Mouse (Mus musculus): Measurements from ENCODE around the gene Slc13a2. TPM values are rescaled to one million over a fixed set of nuclear protein-coding genes. Genes with fewer than 3 reads are reported as not detected.

Slc13a2 gene
- polyA plus RNA-seq, 1 experiment from 2014 or later = not detected

DNA sequence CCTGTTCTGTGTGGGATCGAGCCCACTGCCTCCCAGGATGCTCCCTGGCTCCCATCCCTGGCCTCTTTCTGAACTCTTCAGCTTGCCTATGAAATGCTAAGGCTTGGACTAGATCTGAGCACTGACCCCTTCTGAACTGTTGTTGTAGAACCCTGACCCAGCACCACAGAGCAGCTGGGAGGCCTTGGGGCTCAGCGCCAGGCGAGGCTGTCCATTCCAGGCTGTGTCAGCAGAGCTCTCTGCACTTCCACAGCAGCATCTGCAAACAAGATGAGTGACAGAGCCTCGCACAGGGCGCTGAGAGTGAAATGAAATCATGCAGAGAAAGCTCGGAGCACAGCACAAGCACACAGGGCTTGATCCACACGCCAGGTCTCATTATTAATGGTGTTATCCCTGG, 49.4 kb downstream of the Slc13a2 start:
- H3K9me3 ChIP-seq (replicated peaks; ENCODE audit: control insufficient read depth, low read length) = no peaks in the 10 kb centered on the region
- ATAC-seq (no peak), DNase-seq (ENCODE audit: low spot score) (no peak)
- no peak overlapping the region for H3K4me3 ChIP-seq (ENCODE audit: low read depth, low read length)
- no peaks in the 10 kb centered on the region for H3K27me3 ChIP-seq (replicated peaks; ENCODE audit: control insufficient read depth, insufficient read depth, low read length)
- 67% methylated on average over 7 of the region's 7 CpGs for WGBS
- no peak overlapping the region for H3K27ac ChIP-seq (ENCODE audit: low read depth, low read length)
- H3K36me3 ChIP-seq (ENCODE audit: control insufficient read depth, insufficient read depth, low read length) = no peaks in the 10 kb centered on the region
- H3K9ac ChIP-seq (ENCODE audit: low read length) = no peak overlapping the region
- H3K4me2 ChIP-seq (ENCODE audit: low read length) = no peak overlapping the region
- H3K4me1 ChIP-seq (ENCODE audit: control insufficient read depth, insufficient read depth, low read length) = no peaks in the 10 kb centered on the region

DNA sequence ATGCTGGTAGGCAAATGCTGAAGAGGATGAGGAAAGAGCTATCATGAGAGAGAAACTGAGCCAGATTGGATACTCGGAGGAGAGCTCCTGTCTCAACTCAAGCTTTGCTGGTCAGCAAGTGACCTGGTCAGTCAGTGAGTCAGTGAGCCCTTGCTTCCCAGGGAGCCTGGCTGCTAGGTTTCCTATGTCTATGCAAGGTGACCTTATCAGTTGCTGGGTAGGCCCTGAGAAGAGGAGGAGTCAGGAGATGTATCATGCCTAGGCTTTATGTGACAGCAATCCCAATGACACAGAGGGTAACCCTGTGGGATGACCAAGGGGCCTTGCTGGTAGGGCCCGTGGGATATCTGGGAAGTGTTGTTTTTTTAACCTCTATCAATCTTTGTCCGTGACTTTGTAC, 49.9 kb downstream of the Slc13a2 start:
- ATAC-seq (no peak), DNase-seq (ENCODE audit: low spot score) (no peak)
- H3K4me2 ChIP-seq (ENCODE audit: low read length) = no peak overlapping the region
- H3K36me3 ChIP-seq (ENCODE audit: control insufficient read depth, insufficient read depth, low read length) = no peaks in the 10 kb centered on the region
- H3K4me3 ChIP-seq (ENCODE audit: low read depth, low read length) = no peak overlapping the region
- 90% methylated on average over 3 of the region's 3 CpGs for WGBS
- H3K4me1 ChIP-seq (ENCODE audit: control insufficient read depth, insufficient read depth, low read length) = no peaks in the 10 kb centered on the region
- H3K27ac ChIP-seq (ENCODE audit: low read depth, low read length) = no peak overlapping the region
- H3K9me3 ChIP-seq (replicated peaks; ENCODE audit: control insufficient read depth, low read length) = no peaks in the 10 kb centered on the region
- H3K9ac ChIP-seq (ENCODE audit: low read length) = no peak overlapping the region
- no peaks in the 10 kb centered on the region for H3K27me3 ChIP-seq (replicated peaks; ENCODE audit: control insufficient read depth, insufficient read depth, low read length)

DNA sequence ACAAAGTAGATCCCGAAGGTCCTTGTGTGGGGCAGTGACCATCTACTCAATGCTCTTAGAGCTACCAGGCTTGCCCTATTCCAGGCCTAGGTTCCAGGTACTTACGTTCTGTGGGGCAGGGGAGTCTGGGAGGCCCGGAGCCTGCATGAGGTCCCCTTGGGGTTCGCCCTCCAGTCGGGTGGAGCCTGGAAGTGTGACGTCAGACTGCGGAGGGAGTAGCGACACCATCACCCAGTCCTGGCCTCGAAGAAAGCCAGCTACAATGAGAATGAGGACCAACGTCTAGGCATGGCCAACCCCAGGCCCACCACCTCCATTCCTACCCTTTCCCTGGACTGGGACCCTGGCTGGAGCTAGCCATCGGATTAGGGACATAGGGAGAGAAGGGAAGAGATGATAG, 50.3 kb downstream of the Slc13a2 start:
- Histone ChIP-seq H3K4me1 (ENCODE audit: control insufficient read depth, insufficient read depth, low read length) (no peaks in the 10 kb centered on the region), H3K4me2 (ENCODE audit: low read length) (no peak overlapping the region), H3K27me3 (replicated peaks; ENCODE audit: control insufficient read depth, insufficient read depth, low read length) (no peaks in the 10 kb centered on the region), H3K27ac (ENCODE audit: low read depth, low read length) (no peak overlapping the region), H3K9ac (ENCODE audit: low read length) (no peak overlapping the region), H3K4me3 (ENCODE audit: low read depth, low read length) (no peak overlapping the region), H3K9me3 (replicated peaks; ENCODE audit: control insufficient read depth, low read length) (no peaks in the 10 kb centered on the region), H3K36me3 (ENCODE audit: control insufficient read depth, insufficient read depth, low read length) (no peaks in the 10 kb centered on the region)
- WGBS = 93% methylated on average over 11 of the region's 11 CpGs
- ATAC-seq = no peak
- DNase-seq (ENCODE audit: low spot score) = no peak

GRCm38 (mm10) chr11:78370389-78370788, 51.6 kb downstream of the Slc13a2 start:
- Histone ChIP-seq H3K36me3 (ENCODE audit: control insufficient read depth, insufficient read depth, low read length) (no peaks in the 10 kb centered on the region), H3K27me3 (replicated peaks; ENCODE audit: control insufficient read depth, insufficient read depth, low read length) (no peaks in the 10 kb centered on the region), H3K4me2 (ENCODE audit: low read length) (no peak overlapping the region), H3K4me1 (ENCODE audit: control insufficient read depth, insufficient read depth, low read length) (no peaks in the 10 kb centered on the region), H3K27ac (ENCODE audit: low read depth, low read length) (no peak overlapping the region), H3K9me3 (replicated peaks; ENCODE audit: control insufficient read depth, low read length) (no peaks in the 10 kb centered on the region), H3K4me3 (ENCODE audit: low read depth, low read length) (no peak overlapping the region), H3K9ac (ENCODE audit: low read length) (no peak overlapping the region)
- ATAC-seq = no peak
- WGBS = 65% methylated on average over 1 of the region's 1 CpGs
- DNase-seq (ENCODE audit: low spot score) = no peak

DNA sequence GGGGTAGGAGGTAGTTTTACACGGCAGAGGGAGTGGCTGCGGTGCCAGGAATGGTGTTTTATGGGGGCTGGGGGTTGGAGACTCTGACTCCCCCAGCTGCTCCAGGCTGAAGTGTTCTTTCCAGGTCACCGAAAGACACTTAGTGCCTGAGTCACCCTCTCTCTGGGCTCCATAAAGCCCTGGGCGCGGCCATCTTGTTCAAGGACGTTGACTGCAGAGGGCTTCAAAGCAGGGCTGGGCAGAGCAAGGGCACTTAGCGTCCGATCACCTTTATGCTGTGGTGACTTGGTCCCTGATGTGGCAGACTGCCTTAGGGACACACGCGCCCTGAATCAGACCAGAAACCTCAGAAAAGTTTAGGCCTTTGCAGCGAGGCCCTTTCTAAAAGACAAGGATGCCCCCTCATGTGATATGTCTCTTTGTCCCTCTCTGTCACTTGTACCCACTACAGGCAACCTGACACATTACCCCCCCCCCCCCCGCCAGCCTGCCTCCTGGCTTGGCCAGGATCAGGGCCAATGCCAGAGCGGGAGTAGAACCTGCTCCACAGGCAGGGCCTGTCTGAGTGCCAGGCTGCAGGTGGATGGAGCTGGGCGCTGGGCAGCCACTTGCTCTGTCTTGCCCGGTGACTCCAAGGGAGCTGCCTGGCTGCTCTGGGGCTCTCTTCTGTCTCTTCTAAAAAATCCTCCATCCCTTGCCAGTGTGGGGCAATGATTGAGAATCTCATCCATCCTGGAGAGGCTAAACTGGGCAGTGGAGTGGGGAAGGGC, 54.4 kb downstream of the Slc13a2 start:
- Histone ChIP-seq H3K27me3 (replicated peaks; ENCODE audit: control insufficient read depth, insufficient read depth, low read length) (no peaks in the 10 kb centered on the region), H3K9me3 (replicated peaks; ENCODE audit: control insufficient read depth, low read length) (no peaks in the 10 kb centered on the region), H3K36me3 (ENCODE audit: control insufficient read depth, insufficient read depth, low read length) (no peaks in the 10 kb centered on the region), H3K9ac (ENCODE audit: low read length) (no peak overlapping the region), H3K4me2 (ENCODE audit: low read length) (no peak overlapping the region), H3K4me1 (ENCODE audit: control insufficient read depth, insufficient read depth, low read length) (no peaks in the 10 kb centered on the region), H3K27ac (ENCODE audit: low read depth, low read length) (no peak overlapping the region), H3K4me3 (ENCODE audit: low read depth, low read length) (no peak overlapping the region)
- ATAC-seq (no peak), DNase-seq (ENCODE audit: low spot score) (no peak)
- 91% methylated on average over 15 of the region's 15 CpGs for WGBS

DNA sequence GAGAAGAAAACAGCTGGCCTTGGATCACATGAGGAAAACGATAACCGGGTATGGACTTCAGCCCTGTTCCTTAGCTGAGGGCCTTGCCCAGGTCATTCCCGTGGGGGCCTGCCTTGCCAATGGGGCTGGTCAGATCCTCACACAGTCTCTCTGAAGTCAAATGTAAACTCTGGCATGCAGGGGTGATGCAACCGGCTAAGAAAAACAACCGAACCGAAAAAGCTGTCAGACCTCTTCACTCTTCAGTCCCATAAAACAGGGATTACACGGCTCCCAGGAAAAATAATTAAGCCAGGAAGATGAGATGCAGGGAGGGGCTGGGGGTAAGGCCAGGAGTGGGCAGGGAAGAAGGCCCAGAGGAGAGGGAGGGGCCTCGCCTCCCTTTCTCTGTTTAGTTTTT, 57.9 kb downstream of the Slc13a2 start:
- Histone ChIP-seq H3K27me3 (replicated peaks; ENCODE audit: control insufficient read depth, insufficient read depth, low read length) (no peaks in the 10 kb centered on the region), H3K36me3 (ENCODE audit: control insufficient read depth, insufficient read depth, low read length) (no peaks in the 10 kb centered on the region), H3K4me2 (ENCODE audit: low read length) (no peak overlapping the region), H3K9me3 (replicated peaks; ENCODE audit: control insufficient read depth, low read length) (no peaks in the 10 kb centered on the region), H3K27ac (ENCODE audit: low read depth, low read length) (no peak overlapping the region), H3K4me3 (ENCODE audit: low read depth, low read length) (no peak overlapping the region), H3K9ac (ENCODE audit: low read length) (no peak overlapping the region), H3K4me1 (ENCODE audit: control insufficient read depth, insufficient read depth, low read length) (no peaks in the 10 kb centered on the region)
- ATAC-seq (no peak), DNase-seq (ENCODE audit: low spot score) (no peak)
- 58% methylated on average over 8 of the region's 8 CpGs for WGBS

DNA sequence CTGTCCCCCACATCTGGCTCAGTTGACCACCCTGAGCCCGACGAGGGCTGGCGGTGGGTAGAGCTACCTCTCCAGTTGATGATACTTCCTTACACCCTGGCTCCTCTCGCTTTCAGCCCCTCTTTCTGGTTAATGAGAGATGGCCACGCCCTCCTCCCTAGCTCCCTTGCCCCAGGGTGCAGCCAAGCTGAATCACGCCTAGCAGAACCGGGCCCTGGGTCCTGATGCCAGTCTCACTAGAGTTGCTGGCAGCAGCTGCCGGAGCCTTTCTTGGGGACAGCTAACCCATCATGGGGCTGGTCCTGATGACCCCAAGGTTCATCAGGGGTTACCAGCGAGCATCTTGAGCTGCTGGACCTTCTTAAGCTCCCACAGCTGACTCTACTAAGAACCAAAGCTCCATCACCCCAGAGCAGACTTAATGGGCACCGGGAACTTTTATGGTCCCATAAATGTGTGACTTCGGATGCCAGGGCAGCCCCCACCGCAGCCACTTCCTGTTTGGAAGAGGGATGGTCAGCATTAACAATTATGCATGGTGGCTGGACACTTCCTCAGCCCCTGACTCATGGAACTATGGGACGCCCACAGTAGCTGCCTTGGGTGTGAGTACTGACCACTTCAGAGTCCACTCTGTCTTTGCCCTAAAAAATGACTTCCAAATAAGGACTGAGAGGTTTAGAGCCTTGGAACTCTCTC, 58.6 kb downstream of the Slc13a2 start:
- 84% methylated on average over 13 of the region's 13 CpGs for WGBS
- DNase-seq (ENCODE audit: low spot score) (no peak), ATAC-seq (no peak)
- no peaks in the 10 kb centered on the region for H3K4me1 ChIP-seq (ENCODE audit: control insufficient read depth, insufficient read depth, low read length)
- H3K4me3 ChIP-seq (ENCODE audit: low read depth, low read length) = no peak overlapping the region
- no peak overlapping the region for H3K4me2 ChIP-seq (ENCODE audit: low read length)
- no peaks in the 10 kb centered on the region for H3K9me3 ChIP-seq (replicated peaks; ENCODE audit: control insufficient read depth, low read length)
- H3K27ac ChIP-seq (ENCODE audit: low read depth, low read length) = no peak overlapping the region
- H3K36me3 ChIP-seq (ENCODE audit: control insufficient read depth, insufficient read depth, low read length) = no peaks in the 10 kb centered on the region
- H3K9ac ChIP-seq (ENCODE audit: low read length) = no peak overlapping the region
- no peaks in the 10 kb centered on the region for H3K27me3 ChIP-seq (replicated peaks; ENCODE audit: control insufficient read depth, insufficient read depth, low read length)

GRCm38 (mm10) chr11:78360789-78361131, 61.3 kb downstream of the Slc13a2 start:
- Histone ChIP-seq H3K9ac (ENCODE audit: low read length) (no peak overlapping the region), H3K9me3 (replicated peaks; ENCODE audit: control insufficient read depth, low read length) (no peaks in the 10 kb centered on the region), H3K4me2 (ENCODE audit: low read length) (no peak overlapping the region), H3K4me1 (ENCODE audit: control insufficient read depth, insufficient read depth, low read length) (no peaks in the 10 kb centered on the region), H3K27ac (ENCODE audit: low read depth, low read length) (no peak overlapping the region), H3K36me3 (ENCODE audit: control insufficient read depth, insufficient read depth, low read length) (no peaks in the 10 kb centered on the region), H3K27me3 (replicated peaks; ENCODE audit: control insufficient read depth, insufficient read depth, low read length) (no peaks in the 10 kb centered on the region), H3K4me3 (ENCODE audit: low read depth, low read length) (no peak overlapping the region)
- ATAC-seq = no peak; the same call in 1 of the 2 replicates
- no peak for DNase-seq (ENCODE audit: low spot score)
- 53% methylated on average over 2 of the region's 2 CpGs for WGBS

DNA sequence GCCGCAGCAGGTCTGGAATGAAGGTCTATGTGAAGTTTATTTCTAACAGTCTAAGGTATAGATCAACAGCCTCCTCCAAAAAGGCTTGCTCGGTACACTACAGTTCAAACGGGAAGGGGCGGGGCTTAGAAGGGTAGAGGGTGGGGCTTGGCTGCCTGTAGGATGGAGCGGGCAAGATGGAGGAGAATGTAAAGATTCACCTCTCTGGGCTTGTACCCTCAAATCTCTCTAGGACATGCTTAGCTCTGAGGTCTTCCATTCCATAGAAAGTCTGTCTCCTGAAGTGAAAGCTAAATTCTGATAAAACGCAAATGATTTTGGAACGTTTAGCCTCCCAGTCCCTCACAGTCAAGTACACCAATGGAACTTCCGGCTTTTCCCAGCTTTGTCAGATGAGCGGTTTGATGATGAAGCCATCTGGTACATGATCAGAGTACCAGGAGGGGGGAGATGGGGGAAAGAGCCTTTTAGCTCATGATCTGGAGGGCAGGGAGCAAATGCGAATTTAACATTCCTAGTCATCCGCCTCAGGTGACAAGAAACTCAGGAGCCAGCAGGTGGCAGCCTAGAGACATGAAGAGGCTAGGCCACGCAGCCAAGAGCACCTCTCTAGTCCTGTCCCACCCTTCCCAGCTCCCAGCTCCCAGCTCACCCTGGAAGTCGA, 61.8 kb downstream of the Slc13a2 start:
- H3K36me3 ChIP-seq (ENCODE audit: control insufficient read depth, insufficient read depth, low read length) = no peaks in the 10 kb centered on the region
- H3K9ac ChIP-seq (ENCODE audit: low read length) = no peak overlapping the region
- ATAC-seq = peak; percentile 70
- WGBS = 13% methylated on average over 13 of the region's 13 CpGs
- no peaks in the 10 kb centered on the region for H3K27me3 ChIP-seq (replicated peaks; ENCODE audit: control insufficient read depth, insufficient read depth, low read length)
- H3K4me1 ChIP-seq (ENCODE audit: control insufficient read depth, insufficient read depth, low read length) = no peaks in the 10 kb centered on the region
- H3K4me2 ChIP-seq (ENCODE audit: low read length) = peak overlapping the region; percentile 41
- DNase-seq (ENCODE audit: low spot score) = peak; percentile 82
- H3K4me3 ChIP-seq (ENCODE audit: low read depth, low read length) = peak overlapping the region; percentile 14; the same call in 1 of the 2 replicates
- H3K9me3 ChIP-seq (replicated peaks; ENCODE audit: control insufficient read depth, low read length) = no peaks in the 10 kb centered on the region
- H3K27ac ChIP-seq (ENCODE audit: low read depth, low read length) = no peak overlapping the region
